Mouse (Mus musculus) kidney, adult 2 months (tissue): ENCODE measurements around the gene Nt5m.

Experiments
- CTCF ChIP-seq: fragments of 200-500 bp; conservative IDR thresholded peaks from 2 replicates; pipeline ENCODE4 v1.5.1; 2011; ENCODE audit warnings: low read depth, mild to moderate bottlenecking, control low read depth, low read length, moderate library complexity, mixed read lengths; ENCODE audit not compliant: insufficient read depth, insufficient read length
- POLR2A ChIP-seq: fragments of 200-500 bp; IDR thresholded peaks from one replicate; pipeline ENCODE4 v1.6.1; 2011; ENCODE audit warnings: low read depth, low read length, control low read depth

- TF ChIP-seq POLR2A (no peak), CTCF (no peak)
These were observed 67.4 kb downstream of the Nt5m start for GRCm38 (mm10) chr11:59906521-59907123.
